24 mouse cellular contexts compared by ENCODE assay signal in the genomic region with DNA sequence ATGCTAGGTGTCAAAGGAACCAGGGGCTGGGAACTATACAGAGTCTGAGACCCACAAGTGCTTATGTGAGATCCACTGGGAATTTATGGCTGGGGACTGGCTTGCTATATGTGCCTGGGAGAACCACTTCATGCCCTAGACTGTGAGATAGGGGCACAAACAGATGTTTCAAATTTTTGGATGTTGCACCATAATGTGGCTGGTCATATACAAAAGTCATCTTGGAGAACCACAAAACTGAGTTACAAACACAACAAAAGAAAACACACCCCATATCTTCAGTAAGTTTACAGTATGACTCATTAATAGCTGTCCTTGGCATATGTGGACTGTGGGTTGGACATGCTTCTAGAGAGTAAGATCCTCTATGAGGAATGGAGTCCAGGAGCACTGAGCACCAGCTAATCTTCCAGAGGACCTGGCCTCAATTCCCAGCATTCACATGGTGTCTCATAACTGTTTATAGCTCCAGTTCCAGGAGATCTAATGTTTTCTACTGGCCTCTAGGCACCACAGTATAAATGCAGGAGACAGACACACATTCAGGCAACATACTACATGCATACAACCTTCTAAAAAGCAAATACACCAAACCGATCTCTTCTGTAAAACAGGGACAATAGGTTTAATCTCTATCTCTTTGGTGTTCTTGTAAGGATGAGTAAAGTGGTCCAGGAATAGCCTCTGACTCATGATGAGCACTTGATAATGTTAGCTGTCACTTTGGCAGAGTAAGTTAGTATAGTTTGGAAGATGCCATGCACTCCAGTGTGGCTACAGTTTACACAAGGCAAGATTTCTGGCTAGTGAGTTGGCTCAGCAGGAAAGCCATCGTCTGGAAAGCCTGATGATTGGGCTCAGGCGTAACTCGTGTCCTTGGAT.
DNase-seq lines count a peak whose midpoint lies in the region; ATAC-seq lines count a peak whose summit lies in the region.
"Had no signal": no experiment of that assay in that cellular context is flagged by ENCODE, and none has a peak within 500 bp of the region (broad histone marks: within the 10 kb centered on the region; RNA-seq: fewer than 3 reads in every experiment).

No protein-coding gene starts in this region.

- DNase-seq in adrenal gland, postnatal 36 days = peak; percentile 5 to 6
- DNase-seq in adrenal gland, adult 18-20 months (ENCODE audit: low spot score in 2 of 2) = no peak
- DNase-seq in 3134 (ENCODE audit: extremely low read depth, insufficient read length, low spot score) = peak; percentile 10
- DNase-seq in MN1 (ENCODE audit: low spot score) = peak; percentile 36
- DNase-seq in brain, adult 2 months (ENCODE audit: low read depth, low spot score) = peak; percentile 18
- no peak for DNase-seq in cerebellum, adult 9-11 months
- DNase-seq in heart, postnatal 14 days = no peak
- DNase-seq: adrenal gland, postnatal 25 days; cerebellum, adult 11-12 months; cerebellum, postnatal 10 days; gastrocnemius, postnatal 14 days; heart, postnatal 4 days; kidney, adult 11 months; kidney, adult 9 months had no signal

- H3K4me2 ChIP-seq in hindbrain, embryonic 12.5 days (replicated peaks) = no peak overlapping the region
- H3K4me2 ChIP-seq: embryonic facial prominence, embryonic 15.5 days; forebrain, embryonic 12.5 days; heart, embryonic 13.5 days; hindbrain, embryonic 13.5 days had no signal

- no peaks in the 10 kb centered on the region for H3K27me3 ChIP-seq in hindbrain, embryonic 12.5 days
- H3K27me3 ChIP-seq: embryonic facial prominence, embryonic 15.5 days; forebrain, embryonic 12.5 days; heart, embryonic 13.5 days; hindbrain, embryonic 13.5 days had no signal

- H3K4me1 ChIP-seq in hindbrain, embryonic 12.5 days = no peaks in the 10 kb centered on the region
- H3K4me1 ChIP-seq: embryonic facial prominence, embryonic 15.5 days; forebrain, embryonic 12.5 days; heart, embryonic 13.5 days; hindbrain, embryonic 13.5 days had no signal

- H3K9ac ChIP-seq in hindbrain, embryonic 12.5 days = no peak overlapping the region
- H3K9ac ChIP-seq: embryonic facial prominence, embryonic 15.5 days; forebrain, embryonic 12.5 days; heart, embryonic 13.5 days; hindbrain, embryonic 13.5 days had no signal

- no peaks in the 10 kb centered on the region for H3K36me3 ChIP-seq in hindbrain, embryonic 12.5 days
- H3K36me3 ChIP-seq: embryonic facial prominence, embryonic 15.5 days; forebrain, embryonic 12.5 days; G1E; heart, embryonic 13.5 days; hindbrain, embryonic 13.5 days had no signal

- H3K27ac ChIP-seq in hindbrain, embryonic 12.5 days = no peak overlapping the region
- H3K27ac ChIP-seq: embryonic facial prominence, embryonic 15.5 days; forebrain, embryonic 12.5 days; heart, embryonic 13.5 days; hindbrain, embryonic 13.5 days; hindbrain, postnatal 0 days; kidney, postnatal 0 days had no signal

- H3K9me3 ChIP-seq in hindbrain, embryonic 12.5 days (replicated peaks) = no peaks in the 10 kb centered on the region
- H3K9me3 ChIP-seq: embryonic facial prominence, embryonic 15.5 days; forebrain, embryonic 12.5 days; heart, embryonic 13.5 days; hindbrain, embryonic 13.5 days had no signal

- no peak overlapping the region for H3K4me3 ChIP-seq in hindbrain, embryonic 12.5 days
- H3K4me3 ChIP-seq: embryonic facial prominence, embryonic 15.5 days; forebrain, embryonic 12.5 days; heart, embryonic 13.5 days; hindbrain, embryonic 13.5 days had no signal

- intact Hi-C loops in heart, postnatal 14 days (cut with DNase I) = no loop called here

- ATAC-seq in hindbrain, embryonic 12.5 days (ENCODE audit: low FRiP score) = no peak
- ATAC-seq: CD4-positive, CD25-positive, alpha-beta regulatory T cell, adult 4 months; forebrain, embryonic 16.5 days; hindbrain, postnatal 0 days had no signal

- WGBS in hindbrain, embryonic 12.5 days = 81% methylated on average over 4 of the region's 4 CpGs

Comparison
In these comparisons a context has a peak if more than half of its experiments do, and no peak if none do; other contexts are left out.
1. DNase-seq: peak in adrenal gland, postnatal 36 days (2 of 2), 3134 (single experiment), MN1 (single experiment) and brain, adult 2 months (single experiment); none in adrenal gland, adult 18-20 months (0 of 2), cerebellum, adult 9-11 months (single experiment) and heart, postnatal 14 days (0 of 2).